Mouse (Mus musculus): ENCODE data around the gene Lsm10.
"Not testable (repeated sequence)": the region's sequence is repeated elsewhere in the genome, so short reads cannot be mapped to it uniquely, and the experiment has no call there.

GRCm38 (mm10) chr4:126095622-126096430 lies 597 bp upstream of the Lsm10 start:
- not testable (repeated sequence) for TF ChIP-seq CTCF (IDR thresholded peaks at IDR 0.05; ENCODE audit: insufficient read depth, low read length); POLR2A (IDR thresholded peaks at IDR 0.05; ENCODE audit: borderline replicate concordance, extremely low read depth, low read depth, low read length)
